In genomic region chr7:46509391-46510310, GRCm38 (mm10) we compare ENCODE assay signal across 10 mouse cellular contexts.
DNase-seq lines count a peak whose midpoint lies in the region; ATAC-seq lines count a peak whose summit lies in the region.
"Had no signal": no experiment of that assay in that cellular context is flagged by ENCODE, and none has a peak within 500 bp of the region (broad histone marks: within the 10 kb centered on the region; RNA-seq: fewer than 3 reads in every experiment).

No protein-coding gene starts in this region.

- H3K36me3 ChIP-seq in hindbrain, embryonic 15.5 days = no peaks in the 10 kb centered on the region
- H3K36me3 ChIP-seq in neural tube, embryonic 15.5 days = no peaks in the 10 kb centered on the region
- H3K36me3 ChIP-seq: limb, embryonic 12.5 days had no signal

- H3K4me3 ChIP-seq in hindbrain, embryonic 15.5 days = peak overlapping the region; percentile 8
- H3K4me3 ChIP-seq in neural tube, embryonic 15.5 days (replicated peaks) = peak overlapping the region; percentile 8; the same call in 1 of the 2 replicates
- H3K4me3 ChIP-seq: limb, embryonic 12.5 days had no signal

- peak; percentile 42 to 43 for DNase-seq in left cerebral cortex, postnatal 10 days (ENCODE audit: extremely low spot score in 1 of 2, low spot score in 2 of 2)
- DNase-seq in left cerebral cortex, adult 8-10 months (ENCODE audit: low spot score in 2 of 2) = no peak
- DNase-seq in cerebellum, postnatal 10 days = peak; percentile 93 to 94
- peak; percentile 87 for DNase-seq in left cerebral cortex, postnatal 4 days
- DNase-seq in urinary bladder, postnatal 4 days (ENCODE audit: low spot score in 2 of 2) = no peak
- no peak for DNase-seq in B cell, adult 2 months

- H3K4me1 ChIP-seq in hindbrain, embryonic 15.5 days (replicated peaks) = peaks cover 37% of the 10 kb centered on the region
- peaks cover 28% of the 10 kb centered on the region for H3K4me1 ChIP-seq in neural tube, embryonic 15.5 days
- H3K4me1 ChIP-seq: limb, embryonic 12.5 days had no signal

- peak overlapping the region; percentile 47 for H3K4me2 ChIP-seq in hindbrain, embryonic 15.5 days
- peak overlapping the region; percentile 52 for H3K4me2 ChIP-seq in neural tube, embryonic 15.5 days
- H3K4me2 ChIP-seq: limb, embryonic 12.5 days had no signal

- intact Hi-C loops in left cerebral cortex, postnatal 10 days (cut with DNase I) = no loop called here
- intact Hi-C loops in left cerebral cortex, postnatal 4 days (cut with DNase I) = no loop called here

- H3K27ac ChIP-seq in hindbrain, embryonic 15.5 days (replicated peaks) = peak overlapping the region; percentile 84
- peak overlapping the region; percentile 79 for H3K27ac ChIP-seq in neural tube, embryonic 15.5 days (replicated peaks)
- H3K27ac ChIP-seq: limb, embryonic 12.5 days had no signal

- H3K9ac ChIP-seq in hindbrain, embryonic 15.5 days = peak overlapping the region; percentile 14
- H3K9ac ChIP-seq in neural tube, embryonic 15.5 days (replicated peaks) = peak overlapping the region; percentile 34
- H3K9ac ChIP-seq: limb, embryonic 12.5 days had no signal

- ATAC-seq in hindbrain, embryonic 15.5 days (ENCODE audit: low FRiP score, low read depth) = peak; percentile 76
- peak; percentile 75 for ATAC-seq in neural tube, embryonic 15.5 days (ENCODE audit: low FRiP score)
- ATAC-seq: Patski had no signal

- H3K27me3 ChIP-seq in hindbrain, embryonic 15.5 days = no peaks in the 10 kb centered on the region
- H3K27me3 ChIP-seq in neural tube, embryonic 15.5 days (replicated peaks) = no peaks in the 10 kb centered on the region
- H3K27me3 ChIP-seq: limb, embryonic 12.5 days; Patski had no signal

- no peaks in the 10 kb centered on the region for H3K9me3 ChIP-seq in hindbrain, embryonic 15.5 days
- no peaks in the 10 kb centered on the region for H3K9me3 ChIP-seq in neural tube, embryonic 15.5 days (replicated peaks)
- H3K9me3 ChIP-seq: limb, embryonic 12.5 days had no signal

- WGBS in hindbrain, embryonic 15.5 days = 19% methylated on average over 24 of the region's 24 CpGs
- 18% methylated on average over 24 of the region's 24 CpGs for WGBS in neural tube, embryonic 15.5 days

Comparison
In these comparisons a context has a peak if more than half of its experiments do, and no peak if none do; other contexts are left out.
1. DNase-seq: peak in left cerebral cortex, postnatal 10 days (2 of 2), cerebellum, postnatal 10 days (2 of 2) and left cerebral cortex, postnatal 4 days (single experiment); none in left cerebral cortex, adult 8-10 months (0 of 2), urinary bladder, postnatal 4 days (0 of 2) and B cell, adult 2 months (0 of 2).